Mouse (Mus musculus) embryo, embryonic 10.5 days (tissue): ENCODE measurements at regions not wholly inside any gene's neighbourhood (a gene's known extent, or its start where the extent isn't known, plus 50 kb on each side); places are given as distances from the start of the nearest gene placed in this dataset.

ENCODE experiments used
- DNase-seq: peaks from one replicate; pipeline ENCODE4 v3.0.0-alpha.2; 2015; ENCODE audit warnings: low spot score

DNA sequence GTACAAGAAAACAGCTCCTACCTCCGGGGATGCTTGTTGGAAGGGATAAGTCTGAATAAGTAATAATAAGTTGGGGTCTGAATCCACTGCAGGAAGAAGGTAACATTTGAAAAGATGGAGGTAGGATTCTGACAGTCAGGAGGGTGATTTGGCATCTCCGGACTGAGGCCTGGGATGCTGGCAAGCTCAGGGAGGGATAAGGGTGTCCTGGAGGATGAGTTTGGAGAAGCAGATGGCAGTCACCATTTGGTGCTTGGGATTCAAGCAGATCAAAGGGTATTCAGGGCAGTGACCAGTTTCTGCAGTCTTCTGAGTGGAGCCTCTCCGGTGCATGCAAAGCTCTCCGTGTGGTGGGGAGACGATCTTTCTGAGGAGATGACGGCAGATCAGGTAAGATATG is 62.9 kb upstream of the Gm2310 start:
- no peak for DNase-seq

- no peak for DNase-seq
These were observed 61.6 kb upstream of the Gm2310 start for GRCm38 (mm10) chr15:8581146-8581913.

GRCm38 (mm10) chr15:8580077-8580476 is 60.3 kb upstream of the Gm2310 start:
- DNase-seq, result no peak

- peak; percentile 80 for DNase-seq
These were observed 57.7 kb upstream of the Gm2310 start for GRCm38 (mm10) chr15:8577480-8577881.

GRCm38 (mm10) chr15:8576975-8577374 is 57.2 kb upstream of the Gm2310 start:
- no peak for DNase-seq

DNA sequence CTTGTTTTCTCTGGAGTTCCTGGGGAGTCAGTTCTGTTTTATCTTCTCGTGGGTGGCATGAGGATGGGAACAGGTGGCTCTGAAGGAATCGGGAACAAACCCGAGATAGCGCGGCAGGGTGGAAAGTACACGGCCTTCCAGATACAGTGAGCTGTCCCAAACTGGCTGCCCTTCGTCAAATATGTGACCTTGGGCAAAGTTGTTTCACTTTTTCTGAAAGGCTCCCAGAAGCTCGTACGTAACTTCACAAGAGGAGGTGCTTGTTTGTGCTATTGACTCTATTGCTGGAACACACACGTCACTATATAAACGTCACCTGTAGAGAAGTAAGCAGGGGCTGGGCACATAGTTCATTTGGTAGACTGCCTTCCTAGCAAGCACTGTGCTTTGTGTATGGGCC is 49.9 kb upstream of the Gm2310 start:
- no peak for DNase-seq
